Mouse (Mus musculus): ENCODE measurements around the gene Iscu. TPM values are rescaled to one million over a fixed set of nuclear protein-coding genes. Genes with fewer than 3 reads are reported as not detected.

Iscu gene
- polyA plus RNA-seq, 1 experiment from 2014 or later = 132 TPM

- ATAC-seq (ENCODE audit: insufficient number of reproducible peaks, insufficient read depth, low FRiP score, low read depth) = no peak
- peak overlapping the region in 1 of 2 experiments; percentile 54; a peak in 1 of 4 replicates for H3K27ac ChIP-seq (replicated peaks in 1 of 2; ENCODE audit: control insufficient read depth in 1 of 2, insufficient read depth in 1 of 2, low read depth in 2 of 2, low read length in 2 of 2)
- H3K36me3 ChIP-seq (ENCODE audit: control insufficient read depth, insufficient read depth, low read length) = no peaks in the 10 kb centered on the region
- peak overlapping the region; percentile 7 to 43; a peak in 3 of 4 replicates for H3K4me3 ChIP-seq (ENCODE audit: control insufficient read depth in 1 of 2, insufficient read depth in 1 of 2, low read depth in 1 of 2, low read length in 2 of 2)
- peak overlapping the region; percentile 6; the same call in 1 of the 2 replicates for H3K9ac ChIP-seq (ENCODE audit: low read length)
- 47% methylated on average over 5 of the region's 5 CpGs for WGBS
- peaks cover 0 to 10% of the 10 kb centered on the region in 2 experiments; a peak in 3 of 4 replicates for H3K4me1 ChIP-seq (ENCODE audit: control insufficient read depth in 2 of 2, insufficient read depth in 2 of 2, low read length in 2 of 2)
- H3K27me3 ChIP-seq (ENCODE audit: control insufficient read depth, insufficient read depth, low read length) = no peaks in the 10 kb centered on the region; the same call in 1 of the 2 replicates
- no peaks in the 10 kb centered on the region for H3K9me3 ChIP-seq (ENCODE audit: control insufficient read depth, low read length)
- peak overlapping the region; percentile 46 for H3K4me2 ChIP-seq (ENCODE audit: low read length)
Measured at GRCm38 (mm10) chr5:113799691-113800090, 27.1 kb downstream of the Iscu start.

- Histone ChIP-seq H3K4me3 (ENCODE audit: control insufficient read depth in 1 of 2, insufficient read depth in 1 of 2, low read depth in 1 of 2, low read length in 2 of 2) (peak within 1 kb of the TSS; percentile 7 to 43; a peak in 3 of 4 replicates), H3K27ac (replicated peaks in 1 of 2; ENCODE audit: control insufficient read depth in 1 of 2, insufficient read depth in 1 of 2, low read depth in 2 of 2, low read length in 2 of 2) (peak within 1 kb of the TSS in 1 of 2 experiments; percentile 54; a peak in 2 of 4 replicates), H3K27me3 (ENCODE audit: control insufficient read depth, insufficient read depth, low read length) (no peaks in the 10 kb centered on the region; the same call in 1 of the 2 replicates), H3K9me3 (ENCODE audit: control insufficient read depth, low read length) (no peaks in the 10 kb centered on the region), H3K4me1 (ENCODE audit: control insufficient read depth in 2 of 2, insufficient read depth in 2 of 2, low read length in 2 of 2) (peaks cover 0 to 10% of the 10 kb centered on the region in 2 experiments; a peak in 3 of 4 replicates), H3K9ac (ENCODE audit: low read length) (peak within 1 kb of the TSS; percentile 6; the same call in 1 of the 2 replicates), H3K4me2 (ENCODE audit: low read length) (peak within 1 kb of the TSS; percentile 46), H3K36me3 (ENCODE audit: control insufficient read depth, insufficient read depth, low read length) (no peaks in the 10 kb centered on the region)
- peak; percentile 75 for ATAC-seq (ENCODE audit: insufficient number of reproducible peaks, insufficient read depth, low FRiP score, low read depth)
- WGBS = 1% methylated on average over 11 of the region's 11 CpGs
Measured at GRCm38 (mm10) chr5:113800280-113800679, 27.7 kb downstream of the Iscu start, which contains the start of gene Tmem119. TSS of gene Tmem119 (minus strand) at chr5:113800516.

- no peak for ATAC-seq (ENCODE audit: insufficient number of reproducible peaks, insufficient read depth, low FRiP score, low read depth)
- no peaks in the 10 kb centered on the region for H3K27me3 ChIP-seq (ENCODE audit: control insufficient read depth, insufficient read depth, low read length)
- no peak overlapping the region for H3K27ac ChIP-seq (replicated peaks in 1 of 2; ENCODE audit: control insufficient read depth in 1 of 2, insufficient read depth in 1 of 2, low read depth in 2 of 2, low read length in 2 of 2)
- no peak overlapping the region for H3K4me3 ChIP-seq (ENCODE audit: control insufficient read depth in 1 of 2, insufficient read depth in 1 of 2, low read depth in 1 of 2, low read length in 2 of 2)
- H3K4me2 ChIP-seq (ENCODE audit: low read length) = no peak overlapping the region
- H3K4me1 ChIP-seq (ENCODE audit: control insufficient read depth in 2 of 2, insufficient read depth in 2 of 2, low read length in 2 of 2) = peaks cover 5% of the 10 kb centered on the region in 2 experiments
- WGBS = 62% methylated on average over 7 of the region's 7 CpGs
- H3K9ac ChIP-seq (ENCODE audit: low read length) = no peak overlapping the region
- H3K9me3 ChIP-seq (ENCODE audit: control insufficient read depth, low read length) = no peaks in the 10 kb centered on the region
- H3K36me3 ChIP-seq (ENCODE audit: control insufficient read depth, insufficient read depth, low read length) = no peaks in the 10 kb centered on the region
Measured at GRCm38 (mm10) chr5:113804395-113804966, 31.9 kb downstream of the Iscu start.

- Histone ChIP-seq H3K4me1 (ENCODE audit: control insufficient read depth in 2 of 2, insufficient read depth in 2 of 2, low read length in 2 of 2) (peaks cover 5% of the 10 kb centered on the region in 2 experiments), H3K36me3 (ENCODE audit: control insufficient read depth, insufficient read depth, low read length) (no peaks in the 10 kb centered on the region), H3K9me3 (ENCODE audit: control insufficient read depth, low read length) (no peaks in the 10 kb centered on the region), H3K4me2 (ENCODE audit: low read length) (no peak overlapping the region), H3K27me3 (ENCODE audit: control insufficient read depth, insufficient read depth, low read length) (no peaks in the 10 kb centered on the region), H3K9ac (ENCODE audit: low read length) (no peak overlapping the region), H3K4me3 (ENCODE audit: control insufficient read depth in 1 of 2, insufficient read depth in 1 of 2, low read depth in 1 of 2, low read length in 2 of 2) (no peak overlapping the region), H3K27ac (replicated peaks in 1 of 2; ENCODE audit: control insufficient read depth in 1 of 2, insufficient read depth in 1 of 2, low read depth in 2 of 2, low read length in 2 of 2) (no peak overlapping the region)
- ATAC-seq (ENCODE audit: insufficient number of reproducible peaks, insufficient read depth, low FRiP score, low read depth) = no peak
- WGBS = 85% methylated on average over 9 of the region's 9 CpGs
Measured at GRCm38 (mm10) chr5:113805301-113805700, 32.8 kb downstream of the Iscu start.

GRCm38 (mm10) chr5:113806414-113806813, 33.9 kb downstream of the Iscu start:
- Histone ChIP-seq H3K4me2 (ENCODE audit: low read length) (no peak overlapping the region), H3K27me3 (ENCODE audit: control insufficient read depth, insufficient read depth, low read length) (no peaks in the 10 kb centered on the region), H3K9ac (ENCODE audit: low read length) (no peak overlapping the region), H3K27ac (replicated peaks in 1 of 2; ENCODE audit: control insufficient read depth in 1 of 2, insufficient read depth in 1 of 2, low read depth in 2 of 2, low read length in 2 of 2) (no peak overlapping the region), H3K9me3 (ENCODE audit: control insufficient read depth, low read length) (0 out of 2 replicates have a peak, but pooled peaks cover 3% of the 10 kb centered on the region), H3K4me1 (ENCODE audit: control insufficient read depth in 2 of 2, insufficient read depth in 2 of 2, low read length in 2 of 2) (peaks cover 2 to 5% of the 10 kb centered on the region in 2 experiments), H3K4me3 (ENCODE audit: control insufficient read depth in 1 of 2, insufficient read depth in 1 of 2, low read depth in 1 of 2, low read length in 2 of 2) (no peak overlapping the region), H3K36me3 (ENCODE audit: control insufficient read depth, insufficient read depth, low read length) (no peaks in the 10 kb centered on the region)
- ATAC-seq (ENCODE audit: insufficient number of reproducible peaks, insufficient read depth, low FRiP score, low read depth) = no peak
- WGBS = 27% methylated on average over 10 of the region's 10 CpGs

- Histone ChIP-seq H3K9me3 (ENCODE audit: control insufficient read depth, low read length) (0 out of 2 replicates have a peak, but pooled peaks cover 3% of the 10 kb centered on the region), H3K27me3 (ENCODE audit: control insufficient read depth, insufficient read depth, low read length) (no peaks in the 10 kb centered on the region), H3K4me1 (ENCODE audit: control insufficient read depth in 2 of 2, insufficient read depth in 2 of 2, low read length in 2 of 2) (peaks cover 2 to 5% of the 10 kb centered on the region in 2 experiments), H3K9ac (ENCODE audit: low read length) (no peak overlapping the region; the same call in 1 of the 2 replicates), H3K27ac (replicated peaks in 1 of 2; ENCODE audit: control insufficient read depth in 1 of 2, insufficient read depth in 1 of 2, low read depth in 2 of 2, low read length in 2 of 2) (no peak overlapping the region), H3K36me3 (ENCODE audit: control insufficient read depth, insufficient read depth, low read length) (no peaks in the 10 kb centered on the region), H3K4me3 (ENCODE audit: control insufficient read depth in 1 of 2, insufficient read depth in 1 of 2, low read depth in 1 of 2, low read length in 2 of 2) (no peak overlapping the region), H3K4me2 (ENCODE audit: low read length) (no peak overlapping the region)
- ATAC-seq (ENCODE audit: insufficient number of reproducible peaks, insufficient read depth, low FRiP score, low read depth) = 0 out of 2 replicates have a peak, but pooled peaks have one; percentile 7
- 30% methylated on average over 9 of the region's 9 CpGs for WGBS
Measured at GRCm38 (mm10) chr5:113807712-113808111, 35.2 kb downstream of the Iscu start.

GRCm38 (mm10) chr5:113808177-113808576, 35.6 kb downstream of the Iscu start:
- 0 out of 2 replicates have a peak, but pooled peaks cover 3% of the 10 kb centered on the region for H3K9me3 ChIP-seq (ENCODE audit: control insufficient read depth, low read length)
- no peaks in the 10 kb centered on the region for H3K27me3 ChIP-seq (ENCODE audit: control insufficient read depth, insufficient read depth, low read length)
- no peaks in the 10 kb centered on the region for H3K36me3 ChIP-seq (ENCODE audit: control insufficient read depth, insufficient read depth, low read length)
- ATAC-seq (ENCODE audit: insufficient number of reproducible peaks, insufficient read depth, low FRiP score, low read depth) = peak; percentile 15; the same call in 1 of the 2 replicates
- H3K4me1 ChIP-seq (ENCODE audit: control insufficient read depth in 2 of 2, insufficient read depth in 2 of 2, low read length in 2 of 2) = peaks cover 2 to 5% of the 10 kb centered on the region in 2 experiments
- H3K4me2 ChIP-seq (ENCODE audit: low read length) = no peak overlapping the region
- H3K4me3 ChIP-seq (ENCODE audit: control insufficient read depth in 1 of 2, insufficient read depth in 1 of 2, low read depth in 1 of 2, low read length in 2 of 2) = no peak overlapping the region
- WGBS = 10% methylated on average over 2 of the region's 2 CpGs
- no peak overlapping the region for H3K27ac ChIP-seq (replicated peaks in 1 of 2; ENCODE audit: control insufficient read depth in 1 of 2, insufficient read depth in 1 of 2, low read depth in 2 of 2, low read length in 2 of 2)
- no peak overlapping the region; the same call in 1 of the 2 replicates for H3K9ac ChIP-seq (ENCODE audit: low read length)

Measured in heart, embryonic 14.5 days (tissue).